Comparison of ENCODE assay signal across 15 mouse cellular contexts in the genomic region with DNA sequence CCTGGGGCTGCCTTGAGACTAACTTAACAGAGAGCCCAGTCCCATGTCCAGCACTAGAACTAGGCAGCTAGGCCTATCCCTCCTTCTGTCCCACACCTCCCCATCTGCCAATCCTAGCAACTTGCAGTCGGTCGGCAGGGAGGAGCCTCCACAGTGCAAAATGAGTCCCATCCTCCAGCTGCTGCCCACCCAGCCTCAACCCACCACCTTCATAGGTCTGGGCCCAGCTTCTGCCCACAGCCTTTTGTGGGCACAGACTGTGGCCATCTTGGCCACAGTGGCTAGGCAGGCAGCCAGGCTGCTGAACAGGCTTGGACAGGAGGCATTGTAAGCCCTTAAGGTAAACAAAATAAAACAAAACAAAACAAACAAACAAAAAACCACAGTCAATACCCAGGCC. TPM values are rescaled to one million over a fixed set of nuclear protein-coding genes. Genes with fewer than 3 reads are reported as not detected.
DNase-seq lines count a peak whose midpoint lies in the region; ATAC-seq and TF ChIP-seq lines count a peak whose summit lies in the region.
"Had no signal": no experiment of that assay in that cellular context is flagged by ENCODE, and none has a peak within 500 bp of the region (broad histone marks: within the 10 kb centered on the region; RNA-seq: fewer than 3 reads in every experiment).

No protein-coding gene starts in this region.

- no peak for TF ChIP-seq CTCF in left cerebral cortex, adult 2 months (IDR thresholded peaks at IDR 0.05)
- no peak for TF ChIP-seq CTCF in spleen, adult 2 months (IDR thresholded peaks at IDR 0.05; ENCODE audit: extremely low read depth, insufficient read depth, insufficient read length, insufficient replicate concordance)

- no peak overlapping the region for H3K4me3 ChIP-seq in left cerebral cortex, adult 2 months
- no peak overlapping the region for H3K4me3 ChIP-seq in spleen, adult 2 months (ENCODE audit: extremely low read depth, insufficient read depth, insufficient read length)
- no peak overlapping the region for H3K4me3 ChIP-seq in forebrain, embryonic 14.5 days (ENCODE audit: low read depth, low read length)
- H3K4me3 ChIP-seq: forebrain, embryonic 10.5 days; limb, embryonic 13.5 days; midbrain, embryonic 13.5 days had no signal

- no peak overlapping the region for H3K9ac ChIP-seq in forebrain, embryonic 14.5 days (ENCODE audit: low read length)
- H3K9ac ChIP-seq: hindbrain, embryonic 14.5 days; limb, embryonic 13.5 days; midbrain, embryonic 13.5 days had no signal

- TF ChIP-seq POLR2A in spleen, adult 2 months (IDR thresholded peaks at IDR 0.05; ENCODE audit: low read depth, low read length): no peak

- no peak for ATAC-seq in forebrain, embryonic 14.5 days
- ATAC-seq: intestine, postnatal 0 days; midbrain, embryonic 13.5 days had no signal

- no peaks in the 10 kb centered on the region for H3K27me3 ChIP-seq in spleen, adult 2 months (ENCODE audit: control insufficient read depth, insufficient read depth, low read length)
- no peaks in the 10 kb centered on the region for H3K27me3 ChIP-seq in forebrain, embryonic 14.5 days (replicated peaks; ENCODE audit: control insufficient read depth, insufficient read depth, low read length)
- H3K27me3 ChIP-seq: limb, embryonic 13.5 days had no signal

- H3K9me3 ChIP-seq in forebrain, embryonic 14.5 days (replicated peaks; ENCODE audit: control insufficient read depth, low read length): no peaks in the 10 kb centered on the region
- H3K9me3 ChIP-seq: forebrain, embryonic 10.5 days; limb, embryonic 13.5 days; midbrain, embryonic 13.5 days had no signal

- no peaks in the 10 kb centered on the region for H3K36me3 ChIP-seq in spleen, adult 2 months (ENCODE audit: control insufficient read depth, insufficient read depth, low read length)
- no peaks in the 10 kb centered on the region for H3K36me3 ChIP-seq in forebrain, embryonic 14.5 days (ENCODE audit: control insufficient read depth, insufficient read depth, low read length)
- H3K36me3 ChIP-seq: forebrain, embryonic 10.5 days; limb, embryonic 13.5 days; midbrain, embryonic 13.5 days had no signal

- peaks cover 38% of the 10 kb centered on the region for H3K4me1 ChIP-seq in spleen, adult 2 months (ENCODE audit: control insufficient read depth, insufficient read depth, insufficient read length)
- no peaks in the 10 kb centered on the region for H3K4me1 ChIP-seq in forebrain, embryonic 14.5 days (ENCODE audit: control insufficient read depth, insufficient read depth, low read length)
- H3K4me1 ChIP-seq: midbrain, embryonic 13.5 days had no signal

- H3K27ac ChIP-seq in left cerebral cortex, adult 2 months: peak overlapping the region; percentile 57; the same call in 1 of the 2 replicates
- H3K27ac ChIP-seq in spleen, adult 2 months (ENCODE audit: insufficient read depth, low read length): peak overlapping the region; percentile 35; the same call in 1 of the 2 replicates
- H3K27ac ChIP-seq in forebrain, embryonic 14.5 days (ENCODE audit: low read depth, low read length): no peak overlapping the region
- H3K27ac ChIP-seq: forebrain, embryonic 10.5 days; hindbrain, embryonic 14.5 days; limb, embryonic 13.5 days; midbrain, embryonic 13.5 days had no signal

- peak; percentile 83 for DNase-seq in heart, adult 11 months
- DNase-seq in heart, adult 18-20 months: no peak
- no peak for DNase-seq in left cerebral cortex, adult 2 months (ENCODE audit: extremely low spot score in 1 of 2, low spot score in 2 of 2)
- no peak for DNase-seq in left cerebral cortex, adult 18-20 months (ENCODE audit: low spot score in 2 of 2)
- no peak for DNase-seq in spleen, adult 2 months (ENCODE audit: low read depth in 1 of 2, low spot score in 2 of 2)
- DNase-seq in spleen, postnatal 36 days (ENCODE audit: low spot score in 2 of 2): no peak
- DNase-seq in embryo, embryonic 9.5 days (ENCODE audit: extremely low spot score): no peak
- DNase-seq in forebrain, embryonic 14.5 days (ENCODE audit: low spot score): no peak
- DNase-seq: cerebellum, adult 8-10 months; thymus, adult 18-20 months had no signal

- WGBS in spleen, adult 2 months: 80% methylated on average over 2 of the region's 2 CpGs
- 52% methylated on average over 2 of the region's 2 CpGs for WGBS in forebrain, embryonic 14.5 days

- intact Hi-C loops in left cerebral cortex, adult 2 months (cut with DNase I): no loop called here

- H3K4me2 ChIP-seq in forebrain, embryonic 14.5 days (ENCODE audit: low read length): no peak overlapping the region
- H3K4me2 ChIP-seq: hindbrain, embryonic 14.5 days; limb, embryonic 13.5 days; midbrain, embryonic 13.5 days had no signal

RNA-seq across cellular contexts. Expression of gene Prkcd, which starts 5.8 kb away (rescaled TPM):
- 10 to 100 TPM; 11.2 to 13.0 TPM for total RNA-seq in heart, adult 18-20 months (2021)
- 10 to 100 TPM; 10.5 to 16.1 TPM for total RNA-seq in left cerebral cortex, adult 2 months (2021)
- 10 to 100 TPM; 11.4 to 12.7 TPM for total RNA-seq in left cerebral cortex, adult 18-20 months (2021)
- 187 and 226 TPM in 2 replicates for polyA plus RNA-seq in spleen, adult 2 months (2012; rRNA removed)
- 17.9 and 19.5 TPM in 2 replicates for polyA plus RNA-seq in forebrain, embryonic 14.5 days (2014; fragmentation: Nextera tagmentation; extraction: Ambion mirVana)

RNA-seq across cellular contexts. Expression of gene Rft1, which starts 22.3 kb away (rescaled TPM):
- total RNA-seq in heart, adult 18-20 months (2021): 1 to 10 TPM; 7.7 to 7.9 TPM
- total RNA-seq in left cerebral cortex, adult 2 months (2021): 10 to 100 TPM; 11.3 to 12.3 TPM
- 10 to 100 TPM; 10.0 to 10.4 TPM for total RNA-seq in left cerebral cortex, adult 18-20 months (2021)
- polyA plus RNA-seq in spleen, adult 2 months (2012; rRNA removed): 8.5 and 8.6 TPM in 2 replicates
- 6.0 and 6.7 TPM in 2 replicates for polyA plus RNA-seq in forebrain, embryonic 14.5 days (2014; fragmentation: Nextera tagmentation; extraction: Ambion mirVana)
